Mouse (Mus musculus) embryonic fibroblast, embryonic 13.5 days (primary cell): ENCODE measurements around the gene Nepn.

Experiments
- CTCF ChIP-seq: IDR thresholded peaks from 2 replicates; pipeline ENCODE4 v1.5.1; 2011; ENCODE audit warnings: mild to moderate bottlenecking, control low read depth, low read length, moderate library complexity, borderline replicate concordance; ENCODE audit not compliant: insufficient read depth
- POLR2A ChIP-seq: IDR thresholded peaks from 2 replicates; pipeline ENCODE4 v1.6.1; 2011; ENCODE audit warnings: low read depth, mild to moderate bottlenecking, control low read depth, low read length, moderate library complexity

DNA sequence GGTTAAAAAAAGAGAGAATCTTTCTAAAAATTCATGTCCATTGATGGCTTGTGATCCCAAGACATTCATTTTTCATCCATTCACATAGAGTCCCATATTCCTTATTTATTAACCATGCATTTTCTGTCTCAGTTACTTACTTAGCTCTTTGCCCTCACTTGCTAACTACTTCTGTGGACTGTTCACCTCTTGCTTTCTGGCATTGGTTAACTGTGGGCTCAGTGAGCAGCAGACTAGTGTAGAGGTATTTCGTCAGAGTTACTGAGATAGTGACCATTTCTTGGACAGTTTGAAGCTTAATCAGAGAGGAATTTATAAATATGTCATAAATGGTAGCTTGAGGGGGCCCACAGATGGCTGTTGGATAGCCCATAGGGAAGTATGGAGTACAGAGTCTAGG is 42.2 kb downstream of the Nepn start:
- TF ChIP-seq CTCF (no peak), POLR2A (no peak)
